In genomic region chr9:120691971-120692401, GRCm38 (mm10) we compare ENCODE assay signal across 8 mouse cellular contexts.
DNase-seq lines count a peak whose midpoint lies in the region; ATAC-seq lines count a peak whose summit lies in the region.

No protein-coding gene starts in this region.

- H3K27ac ChIP-seq in heart, embryonic 10.5 days: peak overlapping the region; percentile 87
- peak overlapping the region; percentile 87 for H3K27ac ChIP-seq in hindbrain, embryonic 13.5 days
- peak overlapping the region; percentile 83 for H3K27ac ChIP-seq in midbrain, embryonic 14.5 days (replicated peaks; ENCODE audit: low read depth, low read length)

- H3K4me2 ChIP-seq in hindbrain, embryonic 13.5 days: peak overlapping the region; percentile 48
- peak overlapping the region; percentile 42 for H3K4me2 ChIP-seq in midbrain, embryonic 14.5 days (ENCODE audit: low read length)

- no peak overlapping the region for H3K9ac ChIP-seq in hindbrain, embryonic 13.5 days
- no peak overlapping the region for H3K9ac ChIP-seq in midbrain, embryonic 14.5 days (replicated peaks; ENCODE audit: low read length)

- H3K27me3 ChIP-seq in heart, embryonic 10.5 days (ENCODE audit: insufficient read depth, poor library complexity, severe bottlenecking): no peaks in the 10 kb centered on the region
- no peaks in the 10 kb centered on the region for H3K27me3 ChIP-seq in hindbrain, embryonic 13.5 days
- H3K27me3 ChIP-seq in midbrain, embryonic 14.5 days (ENCODE audit: control insufficient read depth, insufficient read depth, low read length): no peaks in the 10 kb centered on the region

- no peaks in the 10 kb centered on the region for H3K9me3 ChIP-seq in heart, embryonic 10.5 days
- H3K9me3 ChIP-seq in hindbrain, embryonic 13.5 days: no peaks in the 10 kb centered on the region
- H3K9me3 ChIP-seq in midbrain, embryonic 14.5 days (ENCODE audit: control insufficient read depth, low read length): no peaks in the 10 kb centered on the region

- H3K4me3 ChIP-seq in heart, embryonic 10.5 days: peak overlapping the region; percentile 51
- peak overlapping the region; percentile 9; the same call in 1 of the 2 replicates for H3K4me3 ChIP-seq in hindbrain, embryonic 13.5 days
- no peak overlapping the region for H3K4me3 ChIP-seq in midbrain, embryonic 14.5 days (replicated peaks; ENCODE audit: low read depth, low read length)

- ATAC-seq in hindbrain, embryonic 13.5 days (ENCODE audit: low FRiP score): peak; percentile 40
- ATAC-seq in midbrain, embryonic 14.5 days (ENCODE audit: low FRiP score, low TSS enrichment): peak; percentile 49; the same call in 1 of the 2 replicates

- DNase-seq in heart, embryonic 10.5 days (ENCODE audit: low spot score): no peak
- DNase-seq in heart, postnatal 4 days: no peak
- peak; percentile 60 to 67 for DNase-seq in CD8-positive naive resting alpha-beta T cell, adult 2 months (ENCODE audit: low read depth in 2 of 2, low spot score in 2 of 2)
- peak; percentile 43 for DNase-seq in midbrain, embryonic 14.5 days
- no peak for DNase-seq in embryo, embryonic 10 days (ENCODE audit: low spot score)
- DNase-seq in left cerebral cortex, adult 8-10 months (ENCODE audit: low spot score in 2 of 2): no peak
- DNase-seq in testis, postnatal 14 days (ENCODE audit: low spot score): no peak

- 22% methylated on average over 14 of the region's 14 CpGs for WGBS in heart, embryonic 10.5 days
- 19% methylated on average over 10 of the region's 14 CpGs for WGBS in hindbrain, embryonic 13.5 days
- 12% methylated on average over 14 of the region's 14 CpGs for WGBS in midbrain, embryonic 14.5 days

- peaks cover 27% of the 10 kb centered on the region for H3K4me1 ChIP-seq in heart, embryonic 10.5 days
- peaks cover 46% of the 10 kb centered on the region for H3K4me1 ChIP-seq in hindbrain, embryonic 13.5 days (replicated peaks)
- peaks cover 39% of the 10 kb centered on the region for H3K4me1 ChIP-seq in midbrain, embryonic 14.5 days (ENCODE audit: control insufficient read depth, insufficient read depth, low read length)

- no peaks in the 10 kb centered on the region for H3K36me3 ChIP-seq in heart, embryonic 10.5 days
- no peaks in the 10 kb centered on the region for H3K36me3 ChIP-seq in hindbrain, embryonic 13.5 days
- H3K36me3 ChIP-seq in midbrain, embryonic 14.5 days (ENCODE audit: control insufficient read depth, insufficient read depth, low read length): no peaks in the 10 kb centered on the region

Comparison
In these comparisons a context has a peak if more than half of its experiments do, and no peak if none do; other contexts are left out.
1. DNase-seq: peak in CD8-positive naive resting alpha-beta T cell, adult 2 months (2 of 2) and midbrain, embryonic 14.5 days (single experiment); none in heart, embryonic 10.5 days (single experiment), heart, postnatal 4 days (single experiment), embryo, embryonic 10 days (single experiment), left cerebral cortex, adult 8-10 months (0 of 2) and testis, postnatal 14 days (single experiment).
2. Peak in every context shown above with its lines, with median percentiles within 50 percentile points of each other: H3K27ac ChIP-seq.